Mouse (Mus musculus) forebrain, embryonic 11.5 days (tissue): ENCODE data around the gene Pik3r6. TPM values are rescaled to one million over a fixed set of nuclear protein-coding genes. Genes with fewer than 3 reads are reported as not detected.

ENCODE experiments used
- ATAC-seq: fragments of 200-750 bp; cut with Nextera tagmentation; replicated peaks from 2 replicates; pipeline ENCODE4 v1.8.0; 2017; ENCODE audit warnings: moderate TSS enrichment; ENCODE audit not compliant: low FRiP score
- DNase-seq: peaks from one replicate; pipeline ENCODE4 v3.0.0-alpha.2; 2017; ENCODE audit warnings: low spot score
- H3K27ac ChIP-seq: fragments of 300-500 bp; sonication (generic); 2 replicates; pipeline ENCODE4 v1.5.1; 2014; ENCODE audit warnings: low read depth, low read length
- H3K27me3 ChIP-seq: fragments of 300-500 bp; sonication (generic); 2 replicates; pipeline ENCODE4 v1.6.1; 2014; ENCODE audit warnings: mild to moderate bottlenecking, low read length, mixed read lengths; ENCODE audit not compliant: control insufficient read depth, insufficient read depth
- H3K36me3 ChIP-seq: fragments of 300-500 bp; sonication (generic); 2 replicates; pipeline ENCODE4 v1.6.1; 2014; ENCODE audit warnings: mild to moderate bottlenecking, low read length, moderate library complexity, mixed read lengths; ENCODE audit not compliant: control insufficient read depth, insufficient read depth
- H3K4me1 ChIP-seq: fragments of 300-500 bp; sonication (generic); replicated peaks from 2 replicates; pipeline ENCODE4 v1.6.1; 2014; ENCODE audit warnings: low read length, mixed read lengths; ENCODE audit not compliant: control insufficient read depth, insufficient read depth
- H3K4me2 ChIP-seq: fragments of 300-500 bp; sonication (generic); 2 replicates; pipeline ENCODE4 v1.6.1; 2014; ENCODE audit warnings: low read depth, mild to moderate bottlenecking, low read length, moderate library complexity, mixed read lengths; ENCODE audit not compliant: severe bottlenecking
- H3K4me3 ChIP-seq: fragments of 300-500 bp; sonication (generic); 2 replicates; pipeline ENCODE4 v1.5.1; 2014; ENCODE audit warnings: low read depth, low read length
- H3K9ac ChIP-seq: fragments of 300-500 bp; sonication (generic); 2 replicates; pipeline ENCODE4 v1.6.1; 2014; ENCODE audit warnings: low read length
- H3K9me3 ChIP-seq: fragments of 300-500 bp; sonication (generic); 2 replicates; pipeline ENCODE4 v1.6.1; 2016; ENCODE audit warnings: low read length, mixed read lengths; ENCODE audit not compliant: control insufficient read depth
- WGBS: fragments of 180-500 bp; shearing (Covaris S2); extraction: QIAGEN DNeasy Blood & Tissue Kit; methylation state at CpG from one replicate; pipeline ENCODE4 v1.1.7; 2014; 5-methylcytosine and 5-hydroxymethylcytosine counted together
- polyA plus RNA-seq: library from polyadenylated mRNA; unstranded; fragments of >200 nt; fragmentation: Nextera tagmentation; extraction: Ambion mirVana; gene quantifications from 2 replicates; pipeline ENCODE4 v1.2.1, GENCODE M21; 2014

The Pik3r6 gene
- polyA plus RNA-seq, 1 experiment from 2014 or later = 1.6 TPM

- H3K36me3 ChIP-seq = no peaks in the 10 kb centered on the region
- H3K4me3 ChIP-seq = no peak overlapping the region
- no peaks in the 10 kb centered on the region for H3K27me3 ChIP-seq
- 78% methylated on average over 6 of the region's 6 CpGs for WGBS
- H3K9ac ChIP-seq = no peak overlapping the region
- H3K4me2 ChIP-seq = no peak overlapping the region
- no peaks in the 10 kb centered on the region for H3K4me1 ChIP-seq
- no peaks in the 10 kb centered on the region for H3K9me3 ChIP-seq
- ATAC-seq (no peak), DNase-seq (no peak)
- no peak overlapping the region for H3K27ac ChIP-seq
These were observed 19.6 kb upstream of the Pik3r6 start for GRCm38 (mm10) chr11:68483213-68483612.

GRCm38 (mm10) chr11:68484431-68484830 lies 18.4 kb upstream of the Pik3r6 start:
- DNase-seq (no peak), ATAC-seq (no peak)
- Histone ChIP-seq H3K27ac (no peak overlapping the region), H3K4me3 (no peak overlapping the region), H3K4me2 (no peak overlapping the region), H3K36me3 (no peaks in the 10 kb centered on the region), H3K27me3 (no peaks in the 10 kb centered on the region), H3K9me3 (no peaks in the 10 kb centered on the region), H3K9ac (no peak overlapping the region), H3K4me1 (no peaks in the 10 kb centered on the region)
- WGBS = 76% methylated on average over 3 of the region's 3 CpGs

GRCm38 (mm10) chr11:68485206-68485942 lies 17.4 kb upstream of the Pik3r6 start:
- Histone ChIP-seq H3K4me2 (no peak overlapping the region), H3K27ac (no peak overlapping the region), H3K9ac (no peak overlapping the region), H3K36me3 (no peaks in the 10 kb centered on the region), H3K9me3 (no peaks in the 10 kb centered on the region), H3K4me1 (no peaks in the 10 kb centered on the region), H3K4me3 (no peak overlapping the region), H3K27me3 (no peaks in the 10 kb centered on the region)
- DNase-seq = no peak
- no peak for ATAC-seq
- WGBS = 38% methylated on average over 8 of the region's 8 CpGs

- ATAC-seq (no peak), DNase-seq (no peak)
- Histone ChIP-seq H3K27ac (no peak overlapping the region), H3K4me1 (no peaks in the 10 kb centered on the region), H3K27me3 (no peaks in the 10 kb centered on the region), H3K36me3 (no peaks in the 10 kb centered on the region), H3K9me3 (no peaks in the 10 kb centered on the region), H3K9ac (no peak overlapping the region), H3K4me2 (no peak overlapping the region), H3K4me3 (no peak overlapping the region)
- WGBS = 89% methylated on average over 3 of the region's 3 CpGs
These were observed 16.7 kb upstream of the Pik3r6 start for GRCm38 (mm10) chr11:68486093-68486492.

GRCm38 (mm10) chr11:68487720-68488119 lies 15.1 kb upstream of the Pik3r6 start:
- Histone ChIP-seq H3K9me3 (no peaks in the 10 kb centered on the region), H3K9ac (no peak overlapping the region), H3K4me3 (no peak overlapping the region), H3K27me3 (no peaks in the 10 kb centered on the region), H3K27ac (no peak overlapping the region), H3K36me3 (no peaks in the 10 kb centered on the region), H3K4me2 (no peak overlapping the region), H3K4me1 (no peaks in the 10 kb centered on the region)
- DNase-seq = no peak
- no peak for ATAC-seq
- 91% methylated on average over 10 of the region's 10 CpGs for WGBS

GRCm38 (mm10) chr11:68488256-68488824 lies 14.5 kb upstream of the Pik3r6 start:
- Histone ChIP-seq H3K27me3 (no peaks in the 10 kb centered on the region), H3K9me3 (no peaks in the 10 kb centered on the region), H3K4me1 (no peaks in the 10 kb centered on the region), H3K4me3 (no peak overlapping the region), H3K4me2 (no peak overlapping the region), H3K9ac (no peak overlapping the region), H3K27ac (no peak overlapping the region), H3K36me3 (no peaks in the 10 kb centered on the region)
- DNase-seq (no peak), ATAC-seq (no peak)
- WGBS = 73% methylated on average over 6 of the region's 6 CpGs

GRCm38 (mm10) chr11:68489236-68489635 lies 13.6 kb upstream of the Pik3r6 start:
- H3K4me3 ChIP-seq = no peak overlapping the region
- H3K36me3 ChIP-seq = no peaks in the 10 kb centered on the region
- H3K4me2 ChIP-seq = no peak overlapping the region
- WGBS = 33% methylated on average over 2 of the region's 2 CpGs
- no peak overlapping the region for H3K9ac ChIP-seq
- no peak for DNase-seq
- no peak for ATAC-seq
- H3K4me1 ChIP-seq = no peaks in the 10 kb centered on the region
- H3K27ac ChIP-seq = no peak overlapping the region
- H3K9me3 ChIP-seq = no peaks in the 10 kb centered on the region
- no peaks in the 10 kb centered on the region for H3K27me3 ChIP-seq

- H3K9me3 ChIP-seq = no peaks in the 10 kb centered on the region
- WGBS = 89% methylated on average over 11 of the region's 11 CpGs
- no peak for DNase-seq
These were observed 10.2 kb upstream of the Pik3r6 start for GRCm38 (mm10) chr11:68492592-68492991.

GRCm38 (mm10) chr11:68493760-68494159 lies 9.1 kb upstream of the Pik3r6 start:
- ATAC-seq = no peak
- no peak overlapping the region for H3K9ac ChIP-seq
- no peak overlapping the region for H3K27ac ChIP-seq
- no peaks in the 10 kb centered on the region for H3K9me3 ChIP-seq
- H3K27me3 ChIP-seq = no peaks in the 10 kb centered on the region
- DNase-seq = no peak
- no peak overlapping the region for H3K4me3 ChIP-seq
- 89% methylated on average over 5 of the region's 5 CpGs for WGBS
- no peaks in the 10 kb centered on the region for H3K4me1 ChIP-seq
- H3K36me3 ChIP-seq = no peaks in the 10 kb centered on the region
- H3K4me2 ChIP-seq = no peak overlapping the region

More at GRCm38 (mm10) chr11:68492592-68492991, 10.2 kb upstream of the Pik3r6 start:
- no peaks in the 10 kb centered on the region for H3K4me1 ChIP-seq
- H3K9ac ChIP-seq = no peak overlapping the region
- no peaks in the 10 kb centered on the region for H3K27me3 ChIP-seq
- H3K36me3 ChIP-seq = no peaks in the 10 kb centered on the region
- no peak overlapping the region for H3K4me2 ChIP-seq
- no peak overlapping the region for H3K27ac ChIP-seq
- ATAC-seq = no peak
- no peak overlapping the region for H3K4me3 ChIP-seq
